Mouse (Mus musculus): ENCODE measurements around the gene Nans. TPM values are rescaled to one million over a fixed set of nuclear protein-coding genes. Genes with fewer than 3 reads are reported as not detected.

The Nans gene
- polyA plus RNA-seq, 1 experiment from 2014 or later: 81.3 TPM

DNA sequence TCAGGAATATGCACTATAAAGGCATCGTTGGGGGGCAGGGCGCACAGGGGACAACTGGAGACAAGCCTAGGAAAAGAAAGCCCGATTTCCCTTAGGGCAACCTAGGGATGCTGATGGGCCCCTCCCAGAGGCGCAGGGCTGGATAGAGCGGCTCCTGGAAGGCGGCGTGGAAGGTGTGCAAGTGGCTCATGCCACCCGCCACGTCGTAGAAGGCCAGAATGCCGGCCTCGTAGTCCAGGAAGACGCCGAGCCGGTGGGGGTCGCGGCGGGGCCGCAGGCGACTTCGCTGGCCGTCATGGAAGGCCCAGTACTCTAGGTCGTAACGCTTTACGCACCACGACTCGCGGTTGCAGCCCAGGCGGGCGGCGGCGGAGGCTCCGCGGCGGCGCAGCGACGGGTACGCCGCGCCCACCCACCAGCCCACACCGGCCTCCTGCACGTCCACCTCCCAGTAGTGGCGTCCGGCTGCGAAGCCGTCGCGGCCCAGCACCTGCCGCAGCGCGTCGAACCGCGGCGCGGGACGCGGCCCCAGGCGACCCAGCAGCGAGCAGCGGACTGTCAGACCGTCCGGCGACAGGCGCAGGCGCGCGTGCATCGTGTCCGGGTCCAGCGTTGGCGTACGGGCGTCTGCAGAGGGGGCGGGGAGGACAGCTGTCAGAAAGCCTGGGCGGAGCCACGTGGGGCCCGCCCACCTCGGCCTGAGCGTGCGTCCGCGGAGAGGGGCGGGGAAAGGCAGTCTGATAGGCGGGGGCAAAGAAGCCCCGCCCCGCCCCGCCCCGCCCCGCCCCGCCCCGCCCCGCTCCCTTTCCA lies 18.0 kb downstream of the Nans start:
- peak; percentile 94 for ATAC-seq

DNA sequence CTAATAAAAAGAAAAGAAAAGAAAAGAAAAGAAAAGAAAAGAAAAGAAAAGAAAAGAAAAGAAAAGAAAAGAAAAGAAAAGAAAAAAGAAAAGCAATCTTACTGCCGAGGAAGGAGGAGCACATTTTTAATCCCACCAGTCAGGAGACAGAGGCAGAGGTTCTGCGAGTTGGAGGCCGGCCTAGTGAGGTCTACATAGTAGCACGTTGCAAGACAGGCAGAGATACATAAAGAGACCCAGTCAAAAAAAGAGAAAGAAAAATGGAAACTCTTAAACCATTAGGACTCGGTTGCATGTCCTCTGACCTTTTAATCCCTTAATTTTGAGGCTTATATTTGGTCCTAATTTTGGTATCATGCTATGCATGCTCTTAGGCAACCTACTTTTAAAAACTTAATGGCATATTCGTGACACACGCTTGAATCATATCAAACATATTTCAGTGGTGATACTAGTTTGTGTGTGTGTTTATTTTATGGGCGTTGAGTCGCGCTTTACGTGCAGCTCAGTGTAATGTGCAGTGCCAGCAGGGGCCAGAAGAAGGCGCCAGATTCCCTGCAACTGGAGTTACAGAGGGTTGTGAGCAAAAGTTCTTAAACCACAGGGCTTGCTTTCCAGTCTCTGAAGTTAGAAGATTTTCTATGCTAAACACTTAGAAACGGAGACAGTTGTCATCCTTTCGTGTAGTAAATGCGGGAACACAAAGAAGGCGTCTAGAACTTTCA lies 18.9 kb downstream of the Nans start:
- no peaks in the 10 kb centered on the region for H3K27me3 ChIP-seq (replicated peaks; ENCODE audit: control insufficient read depth, insufficient read depth, low read length)
- peak; percentile 37; the same call in 1 of the 2 replicates for ATAC-seq
- H3K9ac ChIP-seq (ENCODE audit: low read depth, low read length): no peak overlapping the region
- peak overlapping the region; percentile 61 for H3K4me3 ChIP-seq (ENCODE audit: low read depth, low read length)
- no peaks in the 10 kb centered on the region for H3K9me3 ChIP-seq (ENCODE audit: control insufficient read depth)
- no peak overlapping the region for H3K27ac ChIP-seq (ENCODE audit: low read depth, low read length)
- no peaks in the 10 kb centered on the region for H3K4me1 ChIP-seq (replicated peaks; ENCODE audit: control insufficient read depth, insufficient read depth, low read length)
- WGBS: 13% methylated on average over 16 of the region's 16 CpGs
- peaks cover 3% of the 10 kb centered on the region for H3K36me3 ChIP-seq (ENCODE audit: control insufficient read depth, insufficient read depth)
- peak overlapping the region; percentile 99 for H3K4me2 ChIP-seq (replicated peaks; ENCODE audit: low read depth)
- peak; percentile 91 for TF ChIP-seq CTCF (IDR thresholded peaks at IDR 0.05; ENCODE audit: low read depth)

More for the DNA sequence above, 18.0 kb downstream of the Nans start:
- Histone ChIP-seq H3K4me2 (replicated peaks; ENCODE audit: low read depth) (peak overlapping the region; percentile 99), H3K4me1 (replicated peaks; ENCODE audit: control insufficient read depth, insufficient read depth, low read length) (no peaks in the 10 kb centered on the region), H3K36me3 (ENCODE audit: control insufficient read depth, insufficient read depth) (peaks cover 12% of the 10 kb centered on the region), H3K9me3 (ENCODE audit: control insufficient read depth) (no peaks in the 10 kb centered on the region), H3K4me3 (ENCODE audit: low read depth, low read length) (peak overlapping the region; percentile 61), H3K9ac (ENCODE audit: low read depth, low read length) (peak overlapping the region; percentile 62), H3K27ac (ENCODE audit: low read depth, low read length) (peak overlapping the region; percentile 74), H3K27me3 (replicated peaks; ENCODE audit: control insufficient read depth, insufficient read depth, low read length) (no peaks in the 10 kb centered on the region)
- no peak for TF ChIP-seq CTCF (IDR thresholded peaks at IDR 0.05; ENCODE audit: low read depth)
- WGBS: under 1% methylated on average over 87 of the region's 94 CpGs

GRCm38 (mm10) chr4:46520491-46520890 lies 31.4 kb downstream of the Nans start:
- no peak for TF ChIP-seq CTCF (IDR thresholded peaks at IDR 0.05; ENCODE audit: low read depth)
- Histone ChIP-seq H3K9me3 (ENCODE audit: control insufficient read depth) (no peaks in the 10 kb centered on the region), H3K9ac (ENCODE audit: low read depth, low read length) (no peak overlapping the region), H3K36me3 (ENCODE audit: control insufficient read depth, insufficient read depth) (peaks cover 26% of the 10 kb centered on the region), H3K27ac (ENCODE audit: low read depth, low read length) (no peak overlapping the region), H3K27me3 (replicated peaks; ENCODE audit: control insufficient read depth, insufficient read depth, low read length) (no peaks in the 10 kb centered on the region), H3K4me2 (replicated peaks; ENCODE audit: low read depth) (no peak overlapping the region), H3K4me3 (ENCODE audit: low read depth, low read length) (no peak overlapping the region), H3K4me1 (replicated peaks; ENCODE audit: control insufficient read depth, insufficient read depth, low read length) (no peaks in the 10 kb centered on the region)
- 83% methylated on average over 2 of the region's 2 CpGs for WGBS
- no peak for ATAC-seq

GRCm38 (mm10) chr4:46521457-46521856 lies 32.4 kb downstream of the Nans start:
- no peak overlapping the region for H3K9ac ChIP-seq (ENCODE audit: low read depth, low read length)
- no peak overlapping the region for H3K4me2 ChIP-seq (replicated peaks; ENCODE audit: low read depth)
- peaks cover 26% of the 10 kb centered on the region for H3K36me3 ChIP-seq (ENCODE audit: control insufficient read depth, insufficient read depth)
- no peak overlapping the region for H3K4me3 ChIP-seq (ENCODE audit: low read depth, low read length)
- TF ChIP-seq CTCF (IDR thresholded peaks at IDR 0.05; ENCODE audit: low read depth): no peak
- no peaks in the 10 kb centered on the region for H3K9me3 ChIP-seq (ENCODE audit: control insufficient read depth)
- whole genome bisulfite sequencing: 85% methylated on average over 10 of the region's 10 CpGs
- no peak for ATAC-seq
- no peaks in the 10 kb centered on the region for H3K27me3 ChIP-seq (replicated peaks; ENCODE audit: control insufficient read depth, insufficient read depth, low read length)
- H3K27ac ChIP-seq (ENCODE audit: low read depth, low read length): no peak overlapping the region
- no peaks in the 10 kb centered on the region for H3K4me1 ChIP-seq (replicated peaks; ENCODE audit: control insufficient read depth, insufficient read depth, low read length)

DNA sequence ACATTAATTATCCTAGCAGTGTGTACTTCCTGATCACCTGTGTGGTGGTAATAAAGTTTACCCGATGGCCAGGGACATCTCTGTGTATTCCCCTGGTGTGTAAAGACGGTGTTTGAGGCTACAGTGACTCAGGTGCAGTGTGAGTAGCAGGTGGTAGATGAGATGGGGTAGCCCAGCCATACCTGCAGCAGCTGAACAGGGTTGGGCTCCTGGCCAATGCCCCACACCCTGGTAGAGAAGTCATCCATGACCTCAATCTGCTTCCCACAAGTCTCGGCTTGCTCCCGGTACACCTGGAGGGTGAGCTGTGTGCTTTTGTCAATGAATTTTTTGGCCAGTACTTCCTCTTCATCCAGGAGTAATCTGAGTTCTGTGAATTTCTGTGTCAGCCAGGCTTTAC lies 34.3 kb downstream of the Nans start:
- no peaks in the 10 kb centered on the region for H3K27me3 ChIP-seq (replicated peaks; ENCODE audit: control insufficient read depth, insufficient read depth, low read length)
- H3K27ac ChIP-seq (ENCODE audit: low read depth, low read length): peak overlapping the region; percentile 54
- ATAC-seq: peak; percentile 81
- H3K4me1 ChIP-seq (replicated peaks; ENCODE audit: control insufficient read depth, insufficient read depth, low read length): no peaks in the 10 kb centered on the region
- no peak overlapping the region for H3K9ac ChIP-seq (ENCODE audit: low read depth, low read length)
- peaks cover 26% of the 10 kb centered on the region for H3K36me3 ChIP-seq (ENCODE audit: control insufficient read depth, insufficient read depth)
- TF ChIP-seq CTCF (IDR thresholded peaks at IDR 0.05; ENCODE audit: low read depth): no peak
- no peaks in the 10 kb centered on the region for H3K9me3 ChIP-seq (ENCODE audit: control insufficient read depth)
- 47% methylated on average over 4 of the region's 4 CpGs for WGBS
- H3K4me3 ChIP-seq (ENCODE audit: low read depth, low read length): no peak overlapping the region
- H3K4me2 ChIP-seq (replicated peaks; ENCODE audit: low read depth): no peak overlapping the region

GRCm38 (mm10) chr4:46526226-46526625 lies 37.2 kb downstream of the Nans start:
- no peak overlapping the region for H3K27ac ChIP-seq (ENCODE audit: low read depth, low read length)
- H3K4me3 ChIP-seq (ENCODE audit: low read depth, low read length): no peak overlapping the region
- H3K9ac ChIP-seq (ENCODE audit: low read depth, low read length): no peak overlapping the region
- no peak for TF ChIP-seq CTCF (IDR thresholded peaks at IDR 0.05; ENCODE audit: low read depth)
- no peaks in the 10 kb centered on the region for H3K27me3 ChIP-seq (replicated peaks; ENCODE audit: control insufficient read depth, insufficient read depth, low read length)
- 0 out of 2 replicates have a peak, but pooled peaks cover 3% of the 10 kb centered on the region for H3K4me1 ChIP-seq (replicated peaks; ENCODE audit: control insufficient read depth, insufficient read depth, low read length)
- ATAC-seq: no peak
- 86% methylated on average over 3 of the region's 3 CpGs for WGBS
- H3K4me2 ChIP-seq (replicated peaks; ENCODE audit: low read depth): no peak overlapping the region
- peaks cover 17% of the 10 kb centered on the region for H3K36me3 ChIP-seq (ENCODE audit: control insufficient read depth, insufficient read depth)
- no peaks in the 10 kb centered on the region for H3K9me3 ChIP-seq (ENCODE audit: control insufficient read depth)

All from intestine, postnatal 0 days (tissue).